Mouse (Mus musculus) embryo, embryonic 10.5 days (tissue): ENCODE measurements at regions not wholly inside any gene's neighbourhood (a gene's known extent, or its start where the extent isn't known, plus 50 kb on each side); places are given as distances from the start of the nearest gene placed in this dataset.
"Not testable (repeated sequence)": the region's sequence is repeated elsewhere in the genome, so short reads cannot be mapped to it uniquely, and the experiment has no call there.

ENCODE experiments used
- DNase-seq: peaks from one replicate; pipeline ENCODE4 v3.0.0-alpha.2; 2015; ENCODE audit warnings: low spot score

GRCm38 (mm10) chr17:50346451-50347192, 53.2 kb upstream of the Dazl start:
- DNase-seq: no peak

DNA sequence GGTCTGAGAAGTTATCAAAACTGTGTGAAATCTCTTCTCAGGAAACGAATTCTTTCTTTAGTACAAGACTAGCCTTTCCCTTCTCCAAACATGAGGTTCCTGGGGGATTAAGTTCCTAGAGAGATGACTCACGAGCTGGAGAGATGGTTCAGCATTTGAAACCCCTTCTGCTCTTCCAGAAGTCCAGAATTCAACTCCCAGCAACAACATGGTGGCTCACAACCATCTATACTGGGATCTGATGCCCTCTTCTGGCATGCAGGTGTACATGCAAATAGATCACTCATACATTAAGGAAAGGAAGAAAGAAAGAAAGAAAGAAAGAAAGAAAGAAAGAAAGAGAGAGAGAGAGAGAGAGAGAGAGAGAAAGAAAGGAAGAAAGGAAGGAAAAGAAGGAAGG, 60.4 kb upstream of the Dazl start:
- not testable (repeated sequence) for DNase-seq

DNA sequence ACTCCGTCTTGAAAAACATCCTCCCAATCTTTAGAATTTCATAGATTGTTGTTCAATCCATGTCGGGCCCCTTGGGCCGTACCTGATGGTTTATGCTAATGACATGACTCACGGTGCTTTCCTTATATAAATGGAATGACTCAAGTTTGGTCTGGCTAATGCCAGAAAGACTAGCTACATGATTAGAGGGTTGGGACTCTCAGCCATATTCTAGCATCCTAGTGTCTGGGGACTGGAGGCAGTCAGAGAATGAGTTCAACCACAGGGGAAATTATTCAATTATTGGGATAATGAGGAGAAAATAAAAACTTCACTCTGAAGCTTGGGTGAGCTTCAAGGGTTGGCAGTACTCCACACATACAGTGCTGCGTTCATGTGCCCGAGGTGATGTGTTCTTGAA, 60.9 kb upstream of the Dazl start:
- DNase-seq: no peak

- no peak for DNase-seq
These were observed 68.3 kb upstream of the Dazl start for GRCm38 (mm10) chr17:50361657-50362233.

DNA sequence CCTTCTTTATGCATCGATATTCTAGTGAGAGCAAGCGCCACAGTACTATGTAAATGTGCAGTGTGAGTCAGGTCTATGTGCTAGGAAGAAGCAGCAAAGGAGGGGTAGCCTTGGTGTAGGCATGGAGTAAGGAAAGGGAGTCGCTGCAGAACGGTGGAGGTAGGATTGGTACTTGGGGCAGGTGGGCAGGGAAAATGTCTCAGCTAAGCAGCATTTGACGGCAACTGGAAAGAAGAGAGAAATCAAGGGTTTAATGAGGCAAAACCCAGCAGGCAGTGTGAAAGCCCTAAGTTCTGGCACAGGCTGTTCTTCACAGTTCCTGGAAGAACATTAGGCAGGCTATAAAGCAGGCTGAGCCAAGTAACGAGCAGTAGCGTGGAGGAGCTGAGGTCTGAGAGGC, 72.0 kb upstream of the Dazl start:
- no peak for DNase-seq

DNA sequence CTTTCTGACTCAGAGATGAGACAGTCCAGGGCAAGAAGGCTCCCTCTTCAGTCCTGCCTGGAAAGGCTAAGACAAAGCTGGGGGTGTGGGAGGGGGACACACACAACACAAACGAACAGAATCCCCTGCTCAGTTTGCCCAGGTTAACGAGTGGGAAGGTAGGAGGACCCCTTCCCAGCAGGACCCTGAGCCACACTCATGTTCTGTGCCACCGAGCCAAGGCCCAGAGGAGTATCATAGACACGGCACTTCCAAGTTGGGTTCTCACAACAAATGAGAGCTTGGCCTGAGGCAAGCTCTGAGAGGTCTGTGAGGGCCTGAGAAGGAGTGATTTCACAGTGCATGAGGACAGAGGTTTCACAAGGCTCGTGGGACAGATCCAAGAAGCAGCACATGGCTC, 72.7 kb upstream of the Dazl start:
- no peak for DNase-seq

DNA sequence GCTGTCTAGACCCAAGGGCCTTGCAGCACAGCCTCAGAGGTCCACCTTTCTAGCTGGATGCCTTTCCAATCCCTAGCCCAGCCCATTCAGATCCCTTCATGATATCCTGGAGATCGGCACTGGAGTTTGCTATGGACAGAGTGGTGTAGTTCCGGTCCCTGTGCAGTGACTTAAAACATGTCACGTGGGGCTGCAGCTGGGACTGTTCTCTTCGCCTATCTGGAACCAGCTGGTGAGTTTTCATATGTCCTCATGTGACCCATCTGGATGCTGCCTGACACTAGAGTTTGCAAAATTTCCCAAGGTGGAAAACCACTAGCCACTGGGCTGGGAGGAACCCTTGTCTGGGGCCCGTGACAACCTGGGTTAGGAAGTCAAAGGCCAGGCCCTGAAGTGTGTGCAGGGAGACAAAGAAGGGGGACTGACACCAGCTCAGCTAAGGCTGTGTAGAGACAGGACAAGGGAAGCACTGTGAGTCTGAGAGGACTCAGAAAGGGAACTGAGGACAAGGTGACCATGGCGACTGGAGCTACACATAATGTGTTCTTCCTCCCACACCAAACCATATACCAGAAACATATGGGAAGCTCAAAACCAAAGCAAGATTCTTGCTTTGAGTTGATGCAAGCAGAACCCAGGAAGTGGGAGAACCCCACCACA, 75.9 kb upstream of the Dazl start:
- no peak for DNase-seq

DNA sequence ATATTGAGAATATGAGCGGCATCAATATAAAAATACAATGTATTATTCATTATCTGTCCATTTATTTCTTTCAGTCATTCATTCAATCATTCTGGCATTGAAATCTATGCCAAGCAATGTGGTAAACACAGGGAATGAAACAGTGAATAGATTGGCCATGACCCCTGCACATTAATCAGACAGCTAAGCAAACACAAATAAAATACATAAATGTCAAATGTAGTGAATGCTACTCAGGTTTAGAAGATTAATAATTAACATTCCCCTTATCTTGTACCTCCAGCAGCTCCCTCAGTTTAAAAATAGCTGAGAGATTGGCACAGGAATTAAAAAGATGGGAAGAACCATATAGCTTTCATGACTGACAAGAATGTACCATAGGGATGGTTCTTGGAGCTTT, 77.0 kb upstream of the Dazl start:
- DNase-seq: no peak

DNA sequence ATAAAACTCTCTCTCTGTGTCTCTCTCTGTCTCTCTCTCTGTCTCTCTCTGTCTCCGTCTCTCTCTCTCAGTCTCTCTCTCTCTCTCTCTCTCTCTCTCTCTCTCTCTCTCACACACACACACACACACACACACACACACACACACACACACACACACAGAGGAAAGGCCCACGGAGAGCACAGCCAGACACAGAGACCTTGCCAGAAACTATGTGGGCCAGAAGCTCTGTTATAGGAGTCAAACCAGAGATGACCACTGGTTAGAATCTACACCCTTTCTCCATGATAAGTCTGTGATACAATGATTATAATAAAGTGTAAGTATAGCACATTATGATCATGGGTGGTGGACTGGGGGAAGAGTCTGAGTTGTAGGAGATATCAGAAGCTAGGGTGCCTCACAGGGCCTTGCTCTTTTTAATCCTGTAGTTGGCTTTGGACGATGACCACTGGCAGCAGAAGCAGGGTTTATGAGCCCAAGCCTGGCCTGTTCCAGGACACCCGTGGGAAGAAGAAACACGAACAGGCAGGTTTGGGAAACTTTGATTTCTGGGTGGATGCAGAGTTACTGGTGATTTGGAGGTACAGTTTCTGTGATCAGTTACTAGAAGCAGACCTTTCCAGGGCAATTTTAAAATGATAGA, 80.2 kb upstream of the Dazl start:
- no peak for DNase-seq

GRCm38 (mm10) chr17:50375465-50375864, 82.0 kb upstream of the Dazl start:
- no peak for DNase-seq

DNA sequence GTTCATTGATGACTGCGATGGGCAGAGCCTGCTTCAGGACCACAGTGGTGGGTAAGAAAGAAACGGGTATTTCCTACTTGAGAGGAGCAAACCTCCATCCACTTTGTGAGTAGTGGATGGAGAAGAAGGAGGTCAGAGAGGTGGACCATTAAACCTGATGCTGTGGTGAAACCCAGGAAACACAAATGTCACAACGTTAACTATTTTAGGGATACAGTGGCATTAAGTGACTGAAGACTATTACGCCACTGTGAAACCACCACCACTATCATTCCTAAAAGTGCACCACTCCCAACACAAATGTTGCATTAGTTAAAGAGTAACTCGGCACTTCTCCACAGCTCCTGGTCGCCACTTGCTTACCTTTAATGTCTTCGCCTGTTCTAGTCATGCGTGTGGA, 83.3 kb upstream of the Dazl start:
- no peak for DNase-seq

DNA sequence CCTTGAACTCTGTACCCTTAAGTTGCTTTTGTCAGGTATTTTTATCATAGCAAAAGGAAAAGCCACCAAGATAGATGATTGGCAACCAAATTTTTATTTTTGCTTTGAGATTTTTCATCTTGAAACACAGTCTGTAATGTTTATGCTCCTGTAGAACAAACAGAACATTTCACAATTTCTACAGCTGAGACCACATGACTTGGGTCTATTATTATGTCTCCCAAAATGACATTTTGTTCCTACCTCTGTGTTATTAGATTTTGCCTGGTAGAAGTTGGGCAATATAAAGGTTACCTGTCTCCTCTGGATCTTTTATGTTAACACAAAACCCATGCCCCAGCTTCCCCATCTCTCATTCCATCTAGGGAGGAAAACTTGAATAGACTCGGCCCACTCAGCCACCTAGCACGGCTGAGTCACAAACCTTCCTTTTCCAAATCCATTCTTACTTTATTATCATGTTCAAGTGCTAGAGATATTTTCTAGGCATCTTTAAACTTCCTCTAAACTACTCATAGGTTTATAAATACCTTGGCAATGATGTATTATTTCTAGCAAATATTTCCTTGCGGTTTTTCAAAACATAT, 84.8 kb upstream of the Dazl start:
- no peak for DNase-seq

GRCm38 (mm10) chr17:50388715-50389710, 95.6 kb upstream of the Dazl start:
- no peak for DNase-seq

- DNase-seq: no peak
These were observed 96.7 kb upstream of the Dazl start for GRCm38 (mm10) chr17:50390151-50390550.

GRCm38 (mm10) chr17:50391207-50391606, 97.8 kb upstream of the Dazl start:
- no peak for DNase-seq

GRCm38 (mm10) chr17:50391996-50392395, 98.6 kb upstream of the Dazl start:
- no peak for DNase-seq

DNA sequence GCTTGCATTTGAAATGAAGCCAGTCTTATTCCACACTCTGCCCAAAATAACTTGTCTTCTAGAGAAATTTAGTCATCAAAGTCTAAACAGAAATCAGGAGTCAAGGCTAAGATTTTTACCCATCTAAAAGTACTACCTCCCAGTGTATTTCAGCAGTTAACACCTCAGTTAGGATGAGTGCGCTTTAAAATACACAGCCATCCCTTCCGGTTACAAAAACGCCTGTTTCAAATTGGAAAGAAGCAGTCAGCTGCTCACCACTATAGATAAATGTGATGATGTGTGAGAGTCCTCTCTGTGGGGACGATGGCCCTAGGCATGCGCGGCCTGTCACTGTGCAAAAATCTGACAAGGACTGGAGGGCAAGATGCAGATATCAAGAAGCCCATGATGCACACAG, 99.0 kb upstream of the Dazl start:
- DNase-seq: no peak

GRCm38 (mm10) chr17:50392966-50393365, 99.5 kb upstream of the Dazl start:
- DNase-seq: no peak

DNA sequence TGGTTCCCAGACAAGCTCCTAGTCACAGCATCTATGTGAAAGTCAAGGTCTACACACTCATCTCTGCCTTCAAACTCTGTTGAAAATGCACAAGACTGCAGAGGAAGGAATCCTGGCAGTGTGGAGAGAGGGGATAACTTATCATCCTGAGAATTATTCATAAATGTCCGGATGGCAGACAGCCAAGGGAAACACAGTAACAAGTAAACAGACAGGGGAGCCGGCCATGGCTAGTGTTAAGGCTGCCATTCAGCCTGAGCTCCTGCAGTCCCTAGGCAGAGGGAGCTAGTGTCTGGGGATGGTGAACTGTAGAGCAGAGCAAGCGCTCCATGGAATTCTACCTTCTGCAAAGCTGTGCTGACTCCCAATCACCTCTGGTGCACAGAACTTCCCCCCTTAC, 100.3 kb upstream of the Dazl start:
- DNase-seq: no peak

DNA sequence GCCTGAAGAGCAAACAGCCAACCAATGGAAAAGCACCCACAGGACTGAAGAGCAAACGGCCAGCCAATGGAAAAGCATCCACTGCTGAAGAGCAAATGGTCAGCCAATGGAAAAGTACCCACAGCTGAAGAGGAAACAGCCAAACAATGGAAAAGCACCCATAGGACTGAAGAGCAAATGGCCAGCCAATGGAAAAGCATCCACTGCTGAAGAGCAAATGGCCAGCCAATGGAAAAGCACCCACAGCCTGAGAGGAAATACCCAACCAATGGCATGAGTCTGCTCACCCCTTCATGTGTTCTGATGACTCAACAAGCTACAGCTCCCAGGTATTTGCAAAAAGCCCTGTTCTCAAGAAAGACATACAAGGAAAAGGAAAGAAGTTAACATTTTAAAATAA, 101.4 kb upstream of the Dazl start:
- no peak for DNase-seq

DNA sequence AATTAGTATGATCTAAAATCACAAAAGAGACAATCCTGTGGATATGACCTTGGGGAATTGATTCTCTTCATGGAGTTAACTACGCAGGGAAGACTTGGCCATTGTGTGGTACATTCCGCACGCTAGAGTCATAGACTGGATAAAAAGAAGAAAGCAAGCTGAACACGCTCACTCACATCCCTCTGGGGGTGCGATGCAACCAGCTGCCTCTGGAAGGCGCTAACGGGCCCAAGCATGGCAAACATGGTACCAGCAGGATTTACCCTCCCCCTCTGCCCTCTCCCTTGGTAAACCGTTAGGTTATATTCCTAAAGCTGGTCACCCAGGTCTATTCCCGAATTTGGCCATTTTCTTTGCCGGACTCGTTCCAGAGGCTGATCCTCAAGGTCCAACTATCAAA, 102.2 kb upstream of the Dazl start:
- no peak for DNase-seq
